In the genomic region with DNA sequence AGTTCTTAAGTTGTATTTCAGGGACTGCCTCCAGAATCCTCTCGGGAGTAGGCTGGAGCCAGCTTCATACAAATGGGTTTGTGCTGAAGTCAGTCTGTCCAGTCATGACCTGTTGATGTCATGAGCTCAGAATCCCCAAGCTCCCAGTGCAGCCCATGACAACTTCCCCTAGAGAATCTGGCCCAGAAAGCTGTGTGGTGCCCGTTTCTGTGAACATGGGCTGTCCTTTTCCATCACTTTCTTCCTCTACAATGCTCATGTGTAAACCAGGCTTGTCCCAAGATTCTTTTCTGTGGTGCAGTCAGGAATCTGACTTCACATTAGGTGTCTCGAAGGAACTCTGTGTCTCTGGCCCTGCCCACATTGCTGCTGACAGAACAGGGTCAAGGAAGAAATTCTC, we compare ENCODE assay signal across 11 mouse cellular contexts. TPM values are rescaled to one million over a fixed set of nuclear protein-coding genes. Genes with fewer than 3 reads are reported as not detected.
A peak's percentile ranks its signal among the peaks of the same experiment; 100 is the strongest.
DNase-seq lines count a peak whose midpoint lies in the region; ATAC-seq and TF ChIP-seq lines count a peak whose summit lies in the region.
"Had no signal": no experiment of that assay in that cellular context is flagged by ENCODE, and none has a peak within 500 bp of the region (broad histone marks: within the 10 kb centered on the region; RNA-seq: fewer than 3 reads in every experiment).

No protein-coding gene starts in this region.

- 33% methylated on average over 3 of the region's 3 CpGs for WGBS in kidney, adult 2 months
- 38% methylated on average over 3 of the region's 3 CpGs for WGBS in kidney, embryonic 14.5 days
- 77% methylated on average over 3 of the region's 3 CpGs for WGBS in macrophage (ENCODE audit: missing documents)

- no peaks in the 10 kb centered on the region for H3K9me3 ChIP-seq in kidney, embryonic 14.5 days (ENCODE audit: control insufficient read depth, low read length)

- intact Hi-C loops in gastrocnemius, adult 2 months (cut with DNase I), result no loop called here
- intact Hi-C loops in heart, postnatal 36 days (cut with DNase I), result no loop called here

- peak overlapping the region; percentile 10; the same call in 1 of the 2 replicates for H3K27ac ChIP-seq in kidney, adult 2 months (ENCODE audit: insufficient read depth, low read depth, low read length)
- no peak overlapping the region for H3K27ac ChIP-seq in kidney, embryonic 14.5 days (ENCODE audit: low read depth, low read length)
- H3K27ac ChIP-seq in gastrocnemius, adult 2 months, result peak overlapping the region; percentile 70
- H3K27ac ChIP-seq in macrophage, result peak overlapping the region; percentile 46

- H3K4me2 ChIP-seq in kidney, embryonic 14.5 days (replicated peaks; ENCODE audit: low read depth, low read length), result no peak overlapping the region

- H3K9ac ChIP-seq in kidney, embryonic 14.5 days (ENCODE audit: low read depth, low read length), result no peak overlapping the region

- ATAC-seq in kidney, embryonic 14.5 days (ENCODE audit: low FRiP score, low TSS enrichment), result no peak
- ATAC-seq: forebrain, embryonic 16.5 days had no signal

- H3K79me2 ChIP-seq in macrophage (ENCODE audit: inconsistent target), result peaks cover 98% of the 10 kb centered on the region

- no peak overlapping the region for H3K4me3 ChIP-seq in kidney, adult 2 months (ENCODE audit: insufficient read depth, low read depth, low read length)
- H3K4me3 ChIP-seq in kidney, embryonic 14.5 days (ENCODE audit: low read length), result no peak overlapping the region
- H3K4me3 ChIP-seq in gastrocnemius, adult 2 months, result peak overlapping the region; percentile 15
- no peak overlapping the region for H3K4me3 ChIP-seq in macrophage (ENCODE audit: inconsistent target)

- H3K4me1 ChIP-seq in kidney, adult 2 months (ENCODE audit: control insufficient read depth, insufficient read depth, low read length), result peaks cover 2% of the 10 kb centered on the region
- peaks cover 20% of the 10 kb centered on the region for H3K4me1 ChIP-seq in kidney, embryonic 14.5 days (ENCODE audit: control insufficient read depth, insufficient read depth, low read length)

- peak; percentile 68 for DNase-seq in kidney, adult 2 months
- peak; percentile 84 for DNase-seq in gastrocnemius, adult 2 months
- peak; percentile 60 to 61 for DNase-seq in heart, postnatal 36 days
- no peak for DNase-seq in cerebellum, postnatal 10 days
- no peak for DNase-seq in ovary, adult 18-20 months (ENCODE audit: low spot score)
- DNase-seq in layer of hippocampus, postnatal 25 days (ENCODE audit: extremely low spot score in 1 of 2, low spot score in 1 of 2), result no peak
- DNase-seq: cerebellum, adult 18-20 months; midbrain, embryonic 14.5 days had no signal

- no peak for TF ChIP-seq CTCF in kidney, adult 2 months (conservative IDR thresholded peaks at IDR 0.05; ENCODE audit: insufficient read depth, insufficient read length, low read depth, low read length)
- no peak for TF ChIP-seq CTCF in gastrocnemius, adult 2 months (IDR thresholded peaks at IDR 0.05)

- TF ChIP-seq POLR2A in kidney, adult 2 months (IDR thresholded peaks at IDR 0.05; ENCODE audit: low read depth, low read length), result no peak

- H3K27me3 ChIP-seq in kidney, adult 2 months (replicated peaks; ENCODE audit: control insufficient read depth, insufficient read depth, low read length), result no peaks in the 10 kb centered on the region
- H3K27me3 ChIP-seq in kidney, embryonic 14.5 days (ENCODE audit: control insufficient read depth, insufficient read depth, low read length), result no peaks in the 10 kb centered on the region

- no peaks in the 10 kb centered on the region for H3K36me3 ChIP-seq in kidney, adult 2 months (ENCODE audit: control insufficient read depth, insufficient read depth, low read length)
- H3K36me3 ChIP-seq in kidney, embryonic 14.5 days (ENCODE audit: control insufficient read depth, insufficient read depth, low read length), result no peaks in the 10 kb centered on the region
- peaks cover 14% of the 10 kb centered on the region; the same call in 1 of the 2 replicates for H3K36me3 ChIP-seq in macrophage (ENCODE audit: inconsistent target)

RNA-seq across cellular contexts. Expression of a gene that starts 10.0 kb away (rescaled TPM):
- 12.1 and 14.5 TPM in 2 replicates for polyA plus RNA-seq in kidney, adult 2 months (2012; rRNA removed)
- polyA plus RNA-seq in kidney, embryonic 14.5 days (2014; fragmentation: Nextera tagmentation; extraction: Ambion mirVana), result 57.3 and 64.9 TPM in 2 replicates
- 10 to 100 TPM; 11.9 to 22.3 TPM for total RNA-seq in gastrocnemius, adult 2 months (2021)
- 10 to 100 TPM; 28.9 to 29.3 TPM for total RNA-seq in heart, postnatal 36 days (2021)
- 1,000 to 10,000 TPM in 14 of 26 experiments, 100 to 1,000 TPM in 12; 421 to 2,075 (median 1,106) TPM for total RNA-seq in macrophage (2018; cell fraction: chromatin; rRNA removed)
- total RNA-seq in macrophage (2018; cell fraction: cytosol; rRNA removed), result 100 to 1,000 TPM in 16 of 26 experiments, 10 to 100 TPM in 10; 55.5 to 339 (median 182) TPM
- total RNA-seq in macrophage (2018; cell fraction: nucleus; rRNA removed), result 1,000 to 10,000 TPM in 1 of 26 experiments, 100 to 1,000 TPM in 25; 162 to 1,029 (median 579) TPM
- polyA plus RNA-seq in macrophage (2018), result 299 to 390 TPM (median 368 TPM) in 3 replicates
- total RNA-seq in layer of hippocampus, postnatal 25 days (2021), result 10 to 100 TPM; 10.4 to 10.5 TPM

Comparison
In these comparisons a context has a peak if more than half of its experiments do, and no peak if none do; other contexts are left out.
1. DNase-seq: peak in kidney, adult 2 months (single experiment), gastrocnemius, adult 2 months (single experiment) and heart, postnatal 36 days (2 of 2); none in cerebellum, postnatal 10 days (0 of 2), ovary, adult 18-20 months (single experiment) and layer of hippocampus, postnatal 25 days (0 of 2).